In the genomic region with DNA sequence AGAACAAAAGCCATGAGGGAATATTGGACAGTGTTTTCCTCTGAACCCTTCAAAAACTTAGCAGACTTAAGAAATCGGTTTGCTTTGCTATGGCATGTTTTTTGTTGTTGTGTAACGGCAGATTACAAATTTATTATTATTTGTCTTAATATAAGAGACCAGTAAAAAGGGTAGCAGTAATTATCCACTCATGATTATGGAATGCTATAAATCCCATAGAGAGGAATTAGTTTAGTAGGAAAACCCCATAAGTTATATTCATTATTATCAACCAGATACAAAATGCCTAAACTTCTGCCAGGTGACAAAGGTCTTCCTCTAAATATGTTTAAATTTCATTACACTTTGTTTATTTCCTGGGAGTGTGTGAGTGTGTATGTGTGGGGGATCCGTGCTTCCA, we compare ENCODE assay signal across 8 mouse cellular contexts. TPM values are rescaled to one million over a fixed set of nuclear protein-coding genes. Genes with fewer than 3 reads are reported as not detected.
DNase-seq lines count a peak whose midpoint lies in the region; ATAC-seq and TF ChIP-seq lines count a peak whose summit lies in the region.

No protein-coding gene starts in this region.

- no peaks in the 10 kb centered on the region for H3K27me3 ChIP-seq in liver, adult 2 months (ENCODE audit: control insufficient read depth, insufficient read depth, low read length)
- no peaks in the 10 kb centered on the region for H3K27me3 ChIP-seq in embryonic facial prominence, embryonic 12.5 days
- no peaks in the 10 kb centered on the region for H3K27me3 ChIP-seq in intestine, embryonic 15.5 days (replicated peaks)
- no peaks in the 10 kb centered on the region for H3K27me3 ChIP-seq in neural tube, embryonic 13.5 days

- H3K4me2 ChIP-seq in embryonic facial prominence, embryonic 12.5 days (replicated peaks), result peak overlapping the region; percentile 69
- peak overlapping the region; percentile 69 for H3K4me2 ChIP-seq in intestine, embryonic 15.5 days (replicated peaks)
- H3K4me2 ChIP-seq in neural tube, embryonic 13.5 days, result peak overlapping the region; percentile 80

- no peak for ATAC-seq in embryonic facial prominence, embryonic 12.5 days (ENCODE audit: insufficient number of reproducible peaks, insufficient read depth, low FRiP score, low TSS enrichment)
- ATAC-seq in intestine, embryonic 15.5 days, result no peak
- ATAC-seq in neural tube, embryonic 13.5 days (ENCODE audit: low read depth), result no peak

- H3K4me1 ChIP-seq in liver, adult 2 months (ENCODE audit: control insufficient read depth, insufficient read depth, low read length), result peaks cover 22% of the 10 kb centered on the region
- peaks cover 23% of the 10 kb centered on the region for H3K4me1 ChIP-seq in embryonic facial prominence, embryonic 12.5 days
- H3K4me1 ChIP-seq in intestine, embryonic 15.5 days (replicated peaks), result peaks cover 21% of the 10 kb centered on the region
- H3K4me1 ChIP-seq in neural tube, embryonic 13.5 days (replicated peaks), result peaks cover 61% of the 10 kb centered on the region

- H3K36me3 ChIP-seq in liver, adult 2 months (ENCODE audit: control insufficient read depth, insufficient read depth, low read length), result no peaks in the 10 kb centered on the region
- 0 out of 2 replicates have a peak, but pooled peaks cover 5% of the 10 kb centered on the region for H3K36me3 ChIP-seq in embryonic facial prominence, embryonic 12.5 days
- no peaks in the 10 kb centered on the region for H3K36me3 ChIP-seq in intestine, embryonic 15.5 days
- no peaks in the 10 kb centered on the region for H3K36me3 ChIP-seq in neural tube, embryonic 13.5 days

- H3K4me3 ChIP-seq in liver, adult 2 months (ENCODE audit: insufficient read depth, low read depth, low read length), result peak overlapping the region; percentile 76
- peak overlapping the region; percentile 87 for H3K4me3 ChIP-seq in embryonic facial prominence, embryonic 12.5 days
- H3K4me3 ChIP-seq in intestine, embryonic 15.5 days (replicated peaks), result peak overlapping the region; percentile 84
- peak overlapping the region; percentile 90 for H3K4me3 ChIP-seq in neural tube, embryonic 13.5 days

- peak overlapping the region; percentile 77 for H3K27ac ChIP-seq in liver, adult 2 months (replicated peaks; ENCODE audit: insufficient read depth, low read depth, low read length)
- H3K27ac ChIP-seq in embryonic facial prominence, embryonic 12.5 days, result peak overlapping the region; percentile 94; the same call in 1 of the 2 replicates
- no peak overlapping the region for H3K27ac ChIP-seq in intestine, embryonic 15.5 days
- peak overlapping the region; percentile 97; the same call in 1 of the 2 replicates for H3K27ac ChIP-seq in neural tube, embryonic 13.5 days (replicated peaks)

- H3K9ac ChIP-seq in liver, adult 2 months (ENCODE audit: low read depth, low read length), result peak overlapping the region; percentile 90
- peak overlapping the region; percentile 95 for H3K9ac ChIP-seq in embryonic facial prominence, embryonic 12.5 days
- peak overlapping the region; percentile 94 for H3K9ac ChIP-seq in intestine, embryonic 15.5 days
- H3K9ac ChIP-seq in neural tube, embryonic 13.5 days, result peak overlapping the region; percentile 96

- 10% methylated on average over 3 of the region's 3 CpGs for WGBS in liver, adult 2 months
- 44% methylated on average over 3 of the region's 3 CpGs for WGBS in embryonic facial prominence, embryonic 12.5 days
- 35% methylated on average over 3 of the region's 3 CpGs for WGBS in intestine, embryonic 15.5 days
- WGBS in neural tube, embryonic 13.5 days, result 43% methylated on average over 3 of the region's 3 CpGs

- no peak for TF ChIP-seq POLR2A in liver, adult 2 months (IDR thresholded peaks at IDR 0.05; ENCODE audit: extremely low read depth, insufficient read depth, low read length)

- H3K9me3 ChIP-seq in embryonic facial prominence, embryonic 12.5 days, result no peaks in the 10 kb centered on the region
- no peaks in the 10 kb centered on the region for H3K9me3 ChIP-seq in intestine, embryonic 15.5 days
- H3K9me3 ChIP-seq in neural tube, embryonic 13.5 days, result no peaks in the 10 kb centered on the region

- no peak for TF ChIP-seq CTCF in liver, adult 2 months (IDR thresholded peaks at IDR 0.05; ENCODE audit: low read depth, low read length)

- peaks cover 35% of the 10 kb centered on the region for H3K79me2 ChIP-seq in liver, adult 2 months (ENCODE audit: control insufficient read depth, insufficient read depth, low read length)

- peak; percentile 28 for DNase-seq in liver, adult 2 months (ENCODE audit: extremely low read depth, low read depth, low spot score)
- DNase-seq in liver, result no peak
- no peak for DNase-seq in layer of hippocampus, postnatal 10 days (ENCODE audit: low spot score in 2 of 2)
- no peak for DNase-seq in embryo, embryonic 10 days (ENCODE audit: low spot score)
- DNase-seq in frontal cortex, adult 2 months (ENCODE audit: extremely low spot score in 1 of 2, low spot score in 1 of 2), result no peak

RNA-seq across cellular contexts. Expression of a gene that starts 0.7 kb away (rescaled TPM):
- total RNA-seq in liver, adult 2 months (2014; rRNA removed), result 1.5 and 1.7 TPM in 2 replicates
- polyA plus RNA-seq in liver, adult 2 months (2012; rRNA removed), result 0.40 and 0.62 TPM in 2 replicates
- 9.4 and 14.2 TPM in 2 replicates for polyA plus RNA-seq in embryonic facial prominence, embryonic 12.5 days (2016; fragmentation: Nextera tagmentation; extraction: Ambion mirVana)
- polyA plus RNA-seq in intestine, embryonic 15.5 days (2015; fragmentation: Nextera tagmentation; extraction: Ambion mirVana), result 5.6 and 5.9 TPM in 2 replicates
- 111 and 115 TPM in 2 replicates for polyA plus RNA-seq in neural tube, embryonic 13.5 days (2015; fragmentation: Nextera tagmentation; extraction: Ambion mirVana)
- total RNA-seq in layer of hippocampus, postnatal 10 days (2021), result 100 to 1,000 TPM; 200 to 201 TPM
- polyA plus RNA-seq in frontal cortex, adult 2 months (2012; rRNA removed), result 90.2 and 117 TPM in 2 replicates

RNA-seq across cellular contexts. Expression of a gene that starts 1.3 kb away (rescaled TPM):
- total RNA-seq in liver, adult 2 months (2014; rRNA removed), result 15.6 and 16.2 TPM in 2 replicates
- 1.8 and 3.6 TPM in 2 replicates for polyA plus RNA-seq in liver, adult 2 months (2012; rRNA removed)
- 48.7 and 49.2 TPM in 2 replicates for polyA plus RNA-seq in embryonic facial prominence, embryonic 12.5 days (2016; fragmentation: Nextera tagmentation; extraction: Ambion mirVana)
- 22.0 and 25.4 TPM in 2 replicates for polyA plus RNA-seq in intestine, embryonic 15.5 days (2015; fragmentation: Nextera tagmentation; extraction: Ambion mirVana)
- 30.7 and 33.4 TPM in 2 replicates for polyA plus RNA-seq in neural tube, embryonic 13.5 days (2015; fragmentation: Nextera tagmentation; extraction: Ambion mirVana)
- 10 to 100 TPM; 46.1 to 47.5 TPM for total RNA-seq in layer of hippocampus, postnatal 10 days (2021)
- 26.0 and 28.8 TPM in 2 replicates for polyA plus RNA-seq in frontal cortex, adult 2 months (2012; rRNA removed)
